Mouse (Mus musculus) thymus, postnatal 4 days (tissue): ENCODE measurements at regions not wholly inside any gene's neighbourhood (a gene's known extent, or its start where the extent isn't known, plus 50 kb on each side); places are given as distances from the start of the nearest gene placed in this dataset.
"Not testable (repeated sequence)": the region's sequence is repeated elsewhere in the genome, so short reads cannot be mapped to it uniquely, and the experiment has no call there.

Source experiments
- DNase-seq: peaks from one replicate; pipeline ENCODE4 v3.0.0; 2021

DNA sequence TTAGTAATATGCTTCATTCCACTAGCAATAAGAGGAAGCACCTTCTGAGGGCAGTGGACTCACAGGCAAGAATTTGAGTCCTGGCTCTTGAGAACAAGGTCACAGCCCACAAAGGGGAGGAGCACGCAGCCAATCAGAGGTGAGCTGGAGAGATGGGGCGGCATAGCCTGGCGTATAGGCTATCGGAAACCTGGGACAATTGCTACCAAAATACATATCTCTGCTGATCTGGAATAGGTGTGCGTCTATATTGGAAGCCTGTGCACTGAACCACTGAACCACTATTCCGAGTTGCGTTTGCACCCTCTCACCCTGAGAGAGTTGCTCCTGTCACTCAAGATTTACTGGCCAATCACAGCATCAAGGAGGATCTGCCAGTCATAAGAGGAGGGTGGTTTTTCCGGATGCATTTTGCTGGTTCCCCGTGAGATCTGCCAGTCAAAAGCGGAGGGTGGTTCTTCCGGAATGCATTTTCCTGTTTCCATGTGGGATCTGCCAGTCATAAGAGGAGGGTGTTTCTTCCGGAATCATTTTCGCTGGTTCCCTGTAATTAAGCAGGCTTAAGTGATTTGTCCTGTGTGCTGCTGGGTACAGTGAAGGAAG is 80.1 kb upstream of the Riok2 start:
- DNase-seq = peak; percentile 75

GRCm38 (mm10) chr17:17295037-17295436 is 79.1 kb upstream of the Riok2 start:
- DNase-seq = not testable (repeated sequence)

DNA sequence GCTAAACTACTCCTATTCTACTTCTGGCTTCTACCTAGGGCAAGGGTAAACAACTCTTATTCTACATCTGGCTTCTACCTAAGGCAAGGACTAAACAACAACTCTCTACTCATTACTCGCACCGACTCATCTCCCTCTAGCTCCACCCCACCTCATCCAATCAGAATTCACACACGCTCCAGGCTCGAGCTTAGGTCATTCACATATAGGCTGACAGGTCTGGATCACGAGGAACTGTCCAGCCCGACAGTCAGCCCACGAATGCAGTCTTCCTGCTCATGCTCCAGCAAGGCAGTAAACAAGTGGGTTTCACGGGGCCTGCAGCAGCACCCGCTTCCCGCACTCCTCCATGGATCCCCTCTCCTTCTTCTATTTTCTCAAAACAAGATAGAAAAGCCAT is 70.6 kb upstream of the Riok2 start:
- DNase-seq = not testable (repeated sequence)
